Mouse (Mus musculus): Measurements from ENCODE around the gene Exd1. TPM values are rescaled to one million over a fixed set of nuclear protein-coding genes. Genes with fewer than 3 reads are reported as not detected.
"Not testable (repeated sequence)": the region's sequence is repeated elsewhere in the genome, so short reads cannot be mapped to it uniquely, and the experiment has no call there.

Gene Exd1
- total RNA-seq, 2 experiments from 2014 or later, result 0.06 to 0.11 TPM

GRCm38 (mm10) chr2:119546848-119547521 lies 442 bp downstream of the Exd1 start:
- intact Hi-C loops (cut with DNase I), result loop anchor here (2.0 to 5.0 kb wide), 4 partner anchors 70 to 800 kb away; partner anchors contain the start of genes Inafm2, Ino80, Itpka and Ndufaf1
- DNase-seq, result peak; percentile 81 to 83

GRCm38 (mm10) chr2:119543656-119544055 lies 3.8 kb downstream of the Exd1 start:
- DNase-seq, result no peak
- intact Hi-C loops (cut with DNase I), result no loop called here

GRCm38 (mm10) chr2:119542106-119542505 lies 5.3 kb downstream of the Exd1 start:
- intact Hi-C loops (cut with DNase I), result loop anchor here (1.0 kb wide), 1 partner anchor 45 kb away; no protein-coding TSS in a partner anchor
- peak; percentile 41 to 60 for DNase-seq

- intact Hi-C loops (cut with DNase I), result no loop called here
- no peak for DNase-seq
Observed at GRCm38 (mm10) chr2:119538802-119539201, 8.6 kb downstream of the Exd1 start.

GRCm38 (mm10) chr2:119525422-119525821 lies 22.0 kb downstream of the Exd1 start:
- DNase-seq, result no peak
- intact Hi-C loops (cut with DNase I), result no loop called here

- intact Hi-C loops (cut with DNase I), result no loop called here
- no peak for DNase-seq
Observed at GRCm38 (mm10) chr2:119523836-119524235, 23.6 kb downstream of the Exd1 start.

GRCm38 (mm10) chr2:119520550-119520949 lies 26.9 kb downstream of the Exd1 start:
- DNase-seq, result peak in 1 of 2 experiments; percentile 1
- intact Hi-C loops (cut with DNase I), result no loop called here

- intact Hi-C loops (cut with DNase I), result no loop called here
- no peak for DNase-seq
Observed at GRCm38 (mm10) chr2:119516811-119517210, 30.6 kb downstream of the Exd1 start.

GRCm38 (mm10) chr2:119514026-119514522 lies 33.4 kb downstream of the Exd1 start:
- intact Hi-C loops (cut with DNase I), result no loop called here

GRCm38 (mm10) chr2:119512292-119512691 lies 35.1 kb downstream of the Exd1 start:
- intact Hi-C loops (cut with DNase I), result no loop called here
- DNase-seq, result no peak

More at GRCm38 (mm10) chr2:119514026-119514522, 33.4 kb downstream of the Exd1 start:
- DNase-seq, result no peak

GRCm38 (mm10) chr2:119510856-119511255 lies 36.6 kb downstream of the Exd1 start:
- no peak for DNase-seq
- intact Hi-C loops (cut with DNase I), result no loop called here

- DNase-seq; intact Hi-C loops (cut with DNase I): not testable (repeated sequence)
Observed at GRCm38 (mm10) chr2:119508518-119508917, 38.9 kb downstream of the Exd1 start.

GRCm38 (mm10) chr2:119507108-119507507 lies 40.3 kb downstream of the Exd1 start:
- intact Hi-C loops (cut with DNase I), result no loop called here
- DNase-seq, result no peak

GRCm38 (mm10) chr2:119500965-119501652 lies 46.3 kb downstream of the Exd1 start:
- intact Hi-C loops (cut with DNase I), result no loop called here
- DNase-seq, result no peak

- intact Hi-C loops (cut with DNase I), result no loop called here
- no peak for DNase-seq
Observed at GRCm38 (mm10) chr2:119498859-119499258, 48.6 kb downstream of the Exd1 start.

- DNase-seq, result no peak
- intact Hi-C loops (cut with DNase I), result no loop called here
Observed at GRCm38 (mm10) chr2:119496082-119496481, 51.3 kb downstream of the Exd1 start.

- no peak for DNase-seq
- intact Hi-C loops (cut with DNase I), result no loop called here
Observed at GRCm38 (mm10) chr2:119491953-119492352, 55.5 kb downstream of the Exd1 start.

GRCm38 (mm10) chr2:119486488-119486887 lies 60.9 kb downstream of the Exd1 start:
- intact Hi-C loops (cut with DNase I), result no loop called here
- DNase-seq, result no peak

- intact Hi-C loops (cut with DNase I), result no loop called here
- DNase-seq, result no peak
Observed at GRCm38 (mm10) chr2:119482307-119482706, 65.1 kb downstream of the Exd1 start.

- intact Hi-C loops (cut with DNase I), result loop anchor here (5.0 to 10.0 kb wide), 2 partner anchors 114 to 434 kb away; partner anchors contain the start of gene Knl1
- DNase-seq, result no peak
Observed at GRCm38 (mm10) chr2:119478397-119478749, 69.1 kb downstream of the Exd1 start.

- intact Hi-C loops (cut with DNase I), result loop anchor here (2.0 to 10.0 kb wide), 3 partner anchors 69 to 433 kb away; partner anchors contain the start of genes Chp1, Exd1 and Knl1
- peak; percentile 99 for DNase-seq
Observed at GRCm38 (mm10) chr2:119477571-119478396, 69.6 kb downstream of the Exd1 start, which contains the start of gene Ino80. TSS of gene Ino80 (minus strand) at chr2:119477687.

Data from heart, postnatal 36 days (tissue).